Mouse (Mus musculus) embryo, embryonic 11.5 days (tissue): ENCODE measurements at regions not wholly inside any gene's neighbourhood (a gene's known extent, or its start where the extent isn't known, plus 50 kb on each side); places are given as distances from the start of the nearest gene placed in this dataset.

Experiments used
- DNase-seq: peaks from one replicate; pipeline ENCODE4 v3.0.0-alpha.2; 2012; ENCODE audit warnings: low read depth, low spot score

GRCm38 (mm10) chr14:8946851-8947625, 281.0 kb upstream of the 4930452B06Rik start:
- no peak for DNase-seq

- no peak for DNase-seq
Observed at GRCm38 (mm10) chr14:8935121-8935520, 269.1 kb upstream of the 4930452B06Rik start.
